Mouse (Mus musculus): Measurements from ENCODE around the gene Ell. TPM values are rescaled to one million over a fixed set of nuclear protein-coding genes. Genes with fewer than 3 reads are reported as not detected.
A peak's percentile ranks its signal among the peaks of the same experiment; 100 is the strongest.

Ell gene
- polyA plus RNA-seq, 1 experiment, result 12.4 TPM

- no peaks in the 10 kb centered on the region for H3K9me3 ChIP-seq (replicated peaks; ENCODE audit: control insufficient read depth, insufficient read depth, low read length, poor library complexity, severe bottlenecking)
- TF ChIP-seq CTCF (IDR thresholded peaks at IDR 0.05; ENCODE audit: low read depth, low read length) (no peak), EP300 (IDR thresholded peaks at IDR 0.05; ENCODE audit: insufficient read depth, low read depth, low read length) (no peak), POLR2A (IDR thresholded peaks at IDR 0.05; ENCODE audit: insufficient read depth, low read length) (no peak)
- H3K27me3 ChIP-seq (ENCODE audit: control insufficient read depth, insufficient read depth, low read length, poor library complexity, severe bottlenecking), result no peaks in the 10 kb centered on the region
- H3K36me3 ChIP-seq (ENCODE audit: control insufficient read depth, insufficient read depth, low read length, poor library complexity, severe bottlenecking), result no peaks in the 10 kb centered on the region
- no peak overlapping the region for H3K9ac ChIP-seq (ENCODE audit: low read depth, poor library complexity, severe bottlenecking)
- H3K27ac ChIP-seq (ENCODE audit: insufficient read depth, low read length), result no peak overlapping the region
- no peak overlapping the region for H3K4me3 ChIP-seq (ENCODE audit: low read depth, low read length)
- peaks cover 5% of the 10 kb centered on the region for H3K4me1 ChIP-seq (ENCODE audit: control insufficient read depth, insufficient read depth, low read length)
Measured at GRCm38 (mm10) chr8:70613763-70614162, 74.5 kb downstream of the Ell start.

GRCm38 (mm10) chr8:70614469-70614868 lies 75.2 kb downstream of the Ell start:
- no peak overlapping the region for H3K27ac ChIP-seq (ENCODE audit: insufficient read depth, low read length)
- no peak for TF ChIP-seq EP300 (IDR thresholded peaks at IDR 0.05; ENCODE audit: insufficient read depth, low read depth, low read length)
- no peak for TF ChIP-seq POLR2A (IDR thresholded peaks at IDR 0.05; ENCODE audit: insufficient read depth, low read length)
- no peak for TF ChIP-seq CTCF (IDR thresholded peaks at IDR 0.05; ENCODE audit: low read depth, low read length)
- no peak overlapping the region for H3K4me3 ChIP-seq (ENCODE audit: low read depth, low read length)
- no peaks in the 10 kb centered on the region for H3K27me3 ChIP-seq (ENCODE audit: control insufficient read depth, insufficient read depth, low read length, poor library complexity, severe bottlenecking)
- H3K36me3 ChIP-seq (ENCODE audit: control insufficient read depth, insufficient read depth, low read length, poor library complexity, severe bottlenecking), result no peaks in the 10 kb centered on the region
- peaks cover 3% of the 10 kb centered on the region for H3K4me1 ChIP-seq (ENCODE audit: control insufficient read depth, insufficient read depth, low read length)
- H3K9me3 ChIP-seq (replicated peaks; ENCODE audit: control insufficient read depth, insufficient read depth, low read length, poor library complexity, severe bottlenecking), result no peaks in the 10 kb centered on the region
- no peak overlapping the region for H3K9ac ChIP-seq (ENCODE audit: low read depth, poor library complexity, severe bottlenecking)

GRCm38 (mm10) chr8:70615281-70615680 lies 76.0 kb downstream of the Ell start:
- H3K9me3 ChIP-seq (replicated peaks; ENCODE audit: control insufficient read depth, insufficient read depth, low read length, poor library complexity, severe bottlenecking), result no peaks in the 10 kb centered on the region
- no peaks in the 10 kb centered on the region for H3K36me3 ChIP-seq (ENCODE audit: control insufficient read depth, insufficient read depth, low read length, poor library complexity, severe bottlenecking)
- H3K27ac ChIP-seq (ENCODE audit: insufficient read depth, low read length), result no peak overlapping the region
- H3K9ac ChIP-seq (ENCODE audit: low read depth, poor library complexity, severe bottlenecking), result no peak overlapping the region
- no peaks in the 10 kb centered on the region for H3K27me3 ChIP-seq (ENCODE audit: control insufficient read depth, insufficient read depth, low read length, poor library complexity, severe bottlenecking)
- peaks cover 4% of the 10 kb centered on the region for H3K4me1 ChIP-seq (ENCODE audit: control insufficient read depth, insufficient read depth, low read length)
- no peak for TF ChIP-seq POLR2A (IDR thresholded peaks at IDR 0.05; ENCODE audit: insufficient read depth, low read length)
- TF ChIP-seq EP300 (IDR thresholded peaks at IDR 0.05; ENCODE audit: insufficient read depth, low read depth, low read length), result no peak
- TF ChIP-seq CTCF (IDR thresholded peaks at IDR 0.05; ENCODE audit: low read depth, low read length), result no peak
- H3K4me3 ChIP-seq (ENCODE audit: low read depth, low read length), result no peak overlapping the region

GRCm38 (mm10) chr8:70615894-70616293 lies 76.6 kb downstream of the Ell start, which contains the start of gene Lrrc25:
Gene Lrrc25 (plus strand): TSS chr8:70616155.
- no peaks in the 10 kb centered on the region for H3K27me3 ChIP-seq (ENCODE audit: control insufficient read depth, insufficient read depth, low read length, poor library complexity, severe bottlenecking)
- no peak within 1 kb of the TSS for H3K27ac ChIP-seq (ENCODE audit: insufficient read depth, low read length)
- H3K9me3 ChIP-seq (replicated peaks; ENCODE audit: control insufficient read depth, insufficient read depth, low read length, poor library complexity, severe bottlenecking), result no peaks in the 10 kb centered on the region
- H3K36me3 ChIP-seq (ENCODE audit: control insufficient read depth, insufficient read depth, low read length, poor library complexity, severe bottlenecking), result no peaks in the 10 kb centered on the region
- TF ChIP-seq POLR2A (IDR thresholded peaks at IDR 0.05; ENCODE audit: insufficient read depth, low read length), result no peak
- H3K4me1 ChIP-seq (ENCODE audit: control insufficient read depth, insufficient read depth, low read length), result peaks cover 4% of the 10 kb centered on the region
- H3K9ac ChIP-seq (ENCODE audit: low read depth, poor library complexity, severe bottlenecking), result no peak within 1 kb of the TSS
- no peak within 1 kb of the TSS for H3K4me3 ChIP-seq (ENCODE audit: low read depth, low read length)

GRCm38 (mm10) chr8:70616645-70617044 lies 77.4 kb downstream of the Ell start:
- TF ChIP-seq EP300 (IDR thresholded peaks at IDR 0.05; ENCODE audit: insufficient read depth, low read depth, low read length) (no peak), CTCF (IDR thresholded peaks at IDR 0.05; ENCODE audit: low read depth, low read length) (no peak), POLR2A (IDR thresholded peaks at IDR 0.05; ENCODE audit: insufficient read depth, low read length) (no peak)
- no peak overlapping the region for H3K9ac ChIP-seq (ENCODE audit: low read depth, poor library complexity, severe bottlenecking)
- H3K4me1 ChIP-seq (ENCODE audit: control insufficient read depth, insufficient read depth, low read length), result peaks cover 4% of the 10 kb centered on the region
- no peaks in the 10 kb centered on the region for H3K36me3 ChIP-seq (ENCODE audit: control insufficient read depth, insufficient read depth, low read length, poor library complexity, severe bottlenecking)
- H3K9me3 ChIP-seq (replicated peaks; ENCODE audit: control insufficient read depth, insufficient read depth, low read length, poor library complexity, severe bottlenecking), result no peaks in the 10 kb centered on the region
- no peak overlapping the region for H3K4me3 ChIP-seq (ENCODE audit: low read depth, low read length)
- H3K27ac ChIP-seq (ENCODE audit: insufficient read depth, low read length), result no peak overlapping the region
- no peaks in the 10 kb centered on the region for H3K27me3 ChIP-seq (ENCODE audit: control insufficient read depth, insufficient read depth, low read length, poor library complexity, severe bottlenecking)

- Histone ChIP-seq H3K9me3 (replicated peaks; ENCODE audit: control insufficient read depth, insufficient read depth, low read length, poor library complexity, severe bottlenecking) (no peaks in the 10 kb centered on the region), H3K4me3 (ENCODE audit: low read depth, low read length) (no peak overlapping the region), H3K27me3 (ENCODE audit: control insufficient read depth, insufficient read depth, low read length, poor library complexity, severe bottlenecking) (no peaks in the 10 kb centered on the region), H3K27ac (ENCODE audit: insufficient read depth, low read length) (peak overlapping the region; percentile 68), H3K4me1 (ENCODE audit: control insufficient read depth, insufficient read depth, low read length) (peaks cover 4% of the 10 kb centered on the region), H3K9ac (ENCODE audit: low read depth, poor library complexity, severe bottlenecking) (peak overlapping the region; percentile 25), H3K36me3 (ENCODE audit: control insufficient read depth, insufficient read depth, low read length, poor library complexity, severe bottlenecking) (no peaks in the 10 kb centered on the region)
- TF ChIP-seq POLR2A (IDR thresholded peaks at IDR 0.05; ENCODE audit: insufficient read depth, low read length) (no peak), CTCF (IDR thresholded peaks at IDR 0.05; ENCODE audit: low read depth, low read length) (no peak), EP300 (IDR thresholded peaks at IDR 0.05; ENCODE audit: insufficient read depth, low read depth, low read length) (no peak)
Measured at GRCm38 (mm10) chr8:70617985-70618384, 78.7 kb downstream of the Ell start.
